Mouse (Mus musculus): ENCODE results near the gene Cpm. TPM values are rescaled to one million over a fixed set of nuclear protein-coding genes. Genes with fewer than 3 reads are reported as not detected.

Cpm gene
- total and polyA plus RNA-seq, 2 experiments, result 0.80 to 1.4 TPM

DNA sequence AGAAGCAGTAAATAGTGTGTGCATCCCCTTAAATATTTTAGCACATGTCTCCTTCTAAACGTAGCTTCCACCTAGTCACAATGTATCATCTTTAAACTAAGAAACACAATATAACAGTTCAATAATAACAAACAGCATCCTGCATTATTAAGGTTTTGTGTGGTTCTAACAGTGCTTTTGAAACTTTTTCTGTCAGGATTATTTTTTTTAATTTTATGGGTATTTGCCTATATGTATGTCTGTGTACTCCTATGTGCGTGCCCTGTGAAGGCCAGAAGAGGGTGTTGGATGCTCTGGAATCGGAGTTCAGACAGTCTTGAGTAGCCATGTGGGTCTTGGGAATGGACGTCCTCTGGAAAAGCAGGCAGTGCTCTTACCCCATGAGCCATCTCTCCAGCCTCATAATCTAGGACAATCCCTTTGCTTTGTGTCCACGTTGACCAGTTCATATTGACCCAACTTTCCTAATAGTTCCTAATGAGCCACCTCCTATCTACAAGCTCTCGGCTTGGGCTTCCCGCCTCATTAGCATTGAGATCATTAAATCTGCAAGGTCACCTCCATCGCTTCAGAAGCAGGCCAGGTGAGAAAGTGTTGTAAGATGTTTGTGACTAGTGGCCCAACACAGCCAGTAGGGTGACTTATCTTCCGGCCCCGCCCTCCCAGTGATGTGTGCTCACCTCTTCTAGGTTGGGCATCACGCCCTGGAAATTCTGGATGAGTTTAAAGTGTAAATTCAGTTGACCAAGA lies 20.2 kb downstream of the Cpm start:
- H3K36me3 ChIP-seq (ENCODE audit: control insufficient read depth, insufficient read depth, low read length), result no peaks in the 10 kb centered on the region
- DNase-seq (ENCODE audit: extremely low read depth, low read depth, low spot score), result peak; percentile 27
- TF ChIP-seq POLR2A (IDR thresholded peaks at IDR 0.05; ENCODE audit: extremely low read depth, insufficient read depth, low read length) (no peak), CTCF (IDR thresholded peaks at IDR 0.05; ENCODE audit: low read depth, low read length) (no peak)
- peaks cover 1% of the 10 kb centered on the region; the same call in 1 of the 2 replicates for H3K4me1 ChIP-seq (ENCODE audit: control insufficient read depth, insufficient read depth, low read length)
- no peak overlapping the region for H3K4me3 ChIP-seq (ENCODE audit: insufficient read depth, low read depth, low read length)
- no peaks in the 10 kb centered on the region for H3K27me3 ChIP-seq (ENCODE audit: control insufficient read depth, insufficient read depth, low read length)
- H3K27ac ChIP-seq (replicated peaks; ENCODE audit: insufficient read depth, low read depth, low read length), result no peak overlapping the region
- H3K9ac ChIP-seq (ENCODE audit: low read depth, low read length), result no peak overlapping the region
- no peaks in the 10 kb centered on the region for H3K79me2 ChIP-seq (ENCODE audit: control insufficient read depth, insufficient read depth, low read length)
- 74% methylated on average over 11 of the region's 11 CpGs for WGBS

DNA sequence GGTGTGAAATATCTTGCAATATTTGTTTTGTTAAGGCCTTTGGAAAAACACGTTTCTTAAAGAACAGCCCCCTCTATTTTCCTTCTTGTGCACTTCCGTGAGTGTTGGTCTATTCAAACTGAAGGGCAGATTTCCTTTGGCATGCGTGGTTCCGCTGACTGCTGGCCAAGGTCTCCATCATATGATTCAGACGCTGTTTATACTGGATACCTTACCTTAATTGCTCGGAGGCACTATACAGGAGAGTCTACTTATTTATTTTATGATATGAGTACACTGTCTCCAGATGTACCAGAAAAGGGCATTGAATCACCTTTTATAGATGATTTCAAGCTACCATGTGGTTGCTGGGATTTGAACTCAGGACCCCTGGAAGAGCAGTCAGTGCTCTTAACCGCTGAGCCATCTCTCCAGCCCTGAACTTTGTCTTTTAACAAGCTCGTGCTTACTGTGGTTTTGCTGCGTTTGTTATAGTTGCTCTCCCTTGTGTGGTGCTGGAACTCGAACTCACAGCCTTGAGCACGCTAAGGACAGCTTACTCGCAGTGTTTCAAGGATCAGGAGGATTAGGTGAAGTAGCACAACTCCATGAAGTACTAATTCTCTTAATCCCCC lies 20.8 kb downstream of the Cpm start:
- TF ChIP-seq POLR2A (IDR thresholded peaks at IDR 0.05; ENCODE audit: extremely low read depth, insufficient read depth, low read length) (no peak), CTCF (IDR thresholded peaks at IDR 0.05; ENCODE audit: low read depth, low read length) (no peak)
- no peak for DNase-seq (ENCODE audit: extremely low read depth, low read depth, low spot score)

DNA sequence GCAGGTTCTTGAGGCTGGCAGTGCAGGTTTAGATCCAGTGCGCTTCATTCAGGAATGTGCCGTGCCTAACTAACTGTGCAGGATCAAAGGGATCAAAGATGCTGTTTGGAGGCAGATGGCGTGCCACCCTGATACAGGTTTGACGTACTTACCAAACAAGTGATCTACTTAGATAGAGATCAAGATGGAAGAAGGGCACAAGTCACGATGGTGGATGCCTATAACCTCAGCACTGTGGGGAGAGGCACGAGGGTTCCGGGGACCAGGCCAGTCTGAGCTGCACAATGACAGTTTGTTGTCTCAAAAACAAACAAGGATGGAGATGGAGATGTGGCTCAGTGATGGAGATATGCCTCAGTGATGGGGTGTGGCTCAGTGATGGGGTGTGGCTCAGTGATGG lies 21.4 kb downstream of the Cpm start:
- TF ChIP-seq CTCF (IDR thresholded peaks at IDR 0.05; ENCODE audit: low read depth, low read length) (no peak), POLR2A (IDR thresholded peaks at IDR 0.05; ENCODE audit: extremely low read depth, insufficient read depth, low read length) (no peak)
- H3K4me3 ChIP-seq (ENCODE audit: insufficient read depth, low read depth, low read length), result no peak overlapping the region
- 90% methylated on average over 7 of the region's 7 CpGs for WGBS
- no peak for DNase-seq (ENCODE audit: extremely low read depth, low read depth, low spot score)
- H3K9ac ChIP-seq (ENCODE audit: low read depth, low read length), result no peak overlapping the region
- no peaks in the 10 kb centered on the region for H3K27me3 ChIP-seq (ENCODE audit: control insufficient read depth, insufficient read depth, low read length)
- no peak overlapping the region for H3K27ac ChIP-seq (replicated peaks; ENCODE audit: insufficient read depth, low read depth, low read length)
- peaks cover 5% of the 10 kb centered on the region for H3K4me1 ChIP-seq (ENCODE audit: control insufficient read depth, insufficient read depth, low read length)
- no peaks in the 10 kb centered on the region for H3K36me3 ChIP-seq (ENCODE audit: control insufficient read depth, insufficient read depth, low read length)
- H3K79me2 ChIP-seq (ENCODE audit: control insufficient read depth, insufficient read depth, low read length), result no peaks in the 10 kb centered on the region

More for the DNA sequence above, 20.8 kb downstream of the Cpm start:
- Histone ChIP-seq H3K79me2 (ENCODE audit: control insufficient read depth, insufficient read depth, low read length) (no peaks in the 10 kb centered on the region), H3K9ac (ENCODE audit: low read depth, low read length) (no peak overlapping the region), H3K4me1 (ENCODE audit: control insufficient read depth, insufficient read depth, low read length) (peaks cover 5% of the 10 kb centered on the region), H3K36me3 (ENCODE audit: control insufficient read depth, insufficient read depth, low read length) (no peaks in the 10 kb centered on the region), H3K27me3 (ENCODE audit: control insufficient read depth, insufficient read depth, low read length) (no peaks in the 10 kb centered on the region), H3K27ac (replicated peaks; ENCODE audit: insufficient read depth, low read depth, low read length) (no peak overlapping the region), H3K4me3 (ENCODE audit: insufficient read depth, low read depth, low read length) (no peak overlapping the region)
- WGBS, result 87% methylated on average over 12 of the region's 12 CpGs

DNA sequence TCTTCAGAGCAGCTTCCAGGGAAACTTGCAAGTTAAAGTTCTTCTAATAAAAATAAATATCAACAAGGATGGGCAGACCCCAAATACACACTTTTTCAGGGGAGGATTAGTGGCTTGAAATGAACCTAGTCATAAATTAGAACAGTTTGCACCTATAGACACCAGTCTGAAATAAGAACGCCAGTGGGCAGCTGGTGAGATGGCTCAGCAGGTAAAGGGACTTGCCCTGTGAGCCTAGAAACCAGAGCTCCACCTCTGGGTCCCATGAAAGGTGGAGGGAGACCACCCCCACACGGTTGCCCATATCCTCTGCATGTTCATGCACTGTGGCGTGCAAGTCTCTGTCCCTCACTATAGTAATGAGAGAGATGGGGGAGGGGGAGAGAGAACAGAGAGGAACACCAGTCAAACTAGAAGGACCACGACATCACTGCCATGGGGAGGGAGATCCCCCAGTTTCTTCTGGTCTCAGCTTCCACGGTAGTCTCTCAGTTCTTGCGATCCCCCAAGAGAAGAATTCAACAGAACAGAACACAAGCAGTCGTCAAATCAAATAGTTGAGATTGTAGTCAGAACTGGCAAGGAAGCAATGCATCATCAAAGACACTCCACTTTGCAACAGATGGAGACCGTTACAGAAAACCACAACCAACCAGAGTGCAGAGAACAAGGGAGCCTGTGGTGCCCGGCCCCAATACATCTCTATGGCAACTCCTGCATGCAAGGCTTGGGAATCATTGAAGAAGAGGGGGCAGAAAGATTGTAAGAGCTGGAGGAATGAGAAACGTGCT lies 22.5 kb downstream of the Cpm start:
- H3K79me2 ChIP-seq (ENCODE audit: control insufficient read depth, insufficient read depth, low read length), result no peaks in the 10 kb centered on the region
- no peak for DNase-seq (ENCODE audit: extremely low read depth, low read depth, low spot score)
- H3K27ac ChIP-seq (replicated peaks; ENCODE audit: insufficient read depth, low read depth, low read length), result no peak overlapping the region
- no peak overlapping the region for H3K4me3 ChIP-seq (ENCODE audit: insufficient read depth, low read depth, low read length)
- no peaks in the 10 kb centered on the region for H3K27me3 ChIP-seq (ENCODE audit: control insufficient read depth, insufficient read depth, low read length)
- no peak for TF ChIP-seq POLR2A (IDR thresholded peaks at IDR 0.05; ENCODE audit: extremely low read depth, insufficient read depth, low read length)
- TF ChIP-seq CTCF (IDR thresholded peaks at IDR 0.05; ENCODE audit: low read depth, low read length), result no peak
- H3K9ac ChIP-seq (ENCODE audit: low read depth, low read length), result no peak overlapping the region
- no peaks in the 10 kb centered on the region for H3K36me3 ChIP-seq (ENCODE audit: control insufficient read depth, insufficient read depth, low read length)
- H3K4me1 ChIP-seq (ENCODE audit: control insufficient read depth, insufficient read depth, low read length), result peaks cover 5% of the 10 kb centered on the region
- 80% methylated on average over 10 of the region's 10 CpGs for WGBS

DNA sequence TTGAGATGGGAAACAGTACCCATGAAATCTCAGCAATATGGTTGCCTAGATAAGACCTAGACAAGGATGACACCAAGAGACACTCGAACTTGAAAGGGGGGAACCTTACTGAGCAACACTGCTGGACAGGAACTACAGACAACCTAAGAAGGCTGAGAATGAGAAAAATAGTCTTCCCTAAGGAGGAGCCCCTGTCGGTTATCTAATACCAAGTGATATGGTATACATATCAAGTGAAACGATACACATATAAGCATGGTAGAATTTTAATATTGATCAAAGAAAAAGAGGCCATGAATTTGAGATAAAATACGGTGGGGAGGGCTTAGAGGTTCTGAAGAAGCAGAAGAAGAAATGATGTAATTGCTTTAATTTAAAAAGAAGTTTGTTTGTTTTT lies 23.1 kb downstream of the Cpm start:
- Histone ChIP-seq H3K27me3 (ENCODE audit: control insufficient read depth, insufficient read depth, low read length) (no peaks in the 10 kb centered on the region), H3K4me1 (ENCODE audit: control insufficient read depth, insufficient read depth, low read length) (peaks cover 5% of the 10 kb centered on the region), H3K9ac (ENCODE audit: low read depth, low read length) (no peak overlapping the region), H3K36me3 (ENCODE audit: control insufficient read depth, insufficient read depth, low read length) (no peaks in the 10 kb centered on the region), H3K27ac (replicated peaks; ENCODE audit: insufficient read depth, low read depth, low read length) (no peak overlapping the region), H3K4me3 (ENCODE audit: insufficient read depth, low read depth, low read length) (no peak overlapping the region), H3K79me2 (ENCODE audit: control insufficient read depth, insufficient read depth, low read length) (no peaks in the 10 kb centered on the region)
- 87% methylated on average over 4 of the region's 4 CpGs for WGBS
- TF ChIP-seq POLR2A (IDR thresholded peaks at IDR 0.05; ENCODE audit: extremely low read depth, insufficient read depth, low read length) (no peak), CTCF (IDR thresholded peaks at IDR 0.05; ENCODE audit: low read depth, low read length) (no peak)
- DNase-seq (ENCODE audit: extremely low read depth, low read depth, low spot score), result no peak

All from liver, adult 2 months (tissue).